Mouse (Mus musculus) Muller cell, postnatal 12 days (primary cell): ENCODE data around the gene Wdr5.
A peak's percentile ranks its signal among the peaks of the same experiment; 100 is the strongest.

ENCODE experiments used
- DNase-seq: peaks from one replicate; pipeline ENCODE4 v3.0.0-alpha.2; 2015; ENCODE audit errors: inconsistent ontology term

Gene Wdr5

GRCm38 (mm10) chr2:27548664-27549369 is 33.9 kb downstream of the Wdr5 start:
- no peak for DNase-seq

DNA sequence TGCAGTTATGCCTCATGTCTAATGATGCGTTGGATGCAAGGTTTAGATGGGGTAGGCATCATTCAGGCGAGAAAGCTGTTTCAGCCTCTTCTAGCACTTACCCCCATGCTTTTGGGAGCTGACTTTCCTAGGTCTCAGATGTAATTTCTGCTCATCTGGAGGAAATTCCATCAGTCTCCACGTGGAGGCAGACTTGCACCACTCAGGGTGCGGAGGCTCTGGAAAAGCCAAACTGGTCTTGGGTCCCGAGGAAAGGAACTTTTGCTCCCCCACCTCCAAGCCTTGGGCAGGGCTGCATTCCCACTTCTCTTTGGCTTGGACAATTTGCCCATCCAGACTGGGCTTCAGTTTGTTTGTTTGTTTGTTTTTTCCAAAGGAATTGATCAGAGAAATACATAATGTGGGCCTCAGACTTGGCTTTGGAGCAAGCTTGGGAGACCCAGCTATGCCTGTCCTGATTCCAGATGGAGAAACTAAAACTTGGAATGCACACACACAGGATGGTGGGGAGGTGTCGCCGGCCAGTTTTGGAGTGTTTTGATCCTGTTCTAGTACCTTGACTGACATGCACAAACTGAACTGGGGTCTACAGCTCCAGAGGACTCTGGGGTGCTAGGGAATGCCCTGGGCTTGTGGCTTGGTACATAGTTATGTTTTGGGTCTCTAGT is 37.8 kb downstream of the Wdr5 start:
- peak; percentile 64 for DNase-seq

DNA sequence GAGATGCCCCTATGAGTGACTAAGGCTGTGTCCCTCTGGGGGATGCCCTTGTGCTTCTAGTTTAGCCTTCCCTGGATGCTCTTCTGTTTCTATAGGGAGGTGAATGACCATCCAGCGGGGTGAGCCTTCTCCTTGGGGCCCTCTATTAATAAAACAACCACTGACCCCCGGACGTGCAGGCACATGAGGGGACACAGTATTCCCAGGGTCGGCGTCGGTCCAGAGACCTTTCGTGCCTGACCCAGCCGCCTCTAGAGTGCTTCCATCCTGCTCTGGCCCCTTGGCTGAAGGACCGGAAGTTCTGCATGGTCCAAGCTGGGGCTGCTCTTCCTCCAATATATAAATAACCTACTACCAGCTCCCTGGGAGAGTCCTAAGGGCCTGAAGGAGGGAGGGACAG is 39.4 kb downstream of the Wdr5 start:
- DNase-seq: no peak

DNA sequence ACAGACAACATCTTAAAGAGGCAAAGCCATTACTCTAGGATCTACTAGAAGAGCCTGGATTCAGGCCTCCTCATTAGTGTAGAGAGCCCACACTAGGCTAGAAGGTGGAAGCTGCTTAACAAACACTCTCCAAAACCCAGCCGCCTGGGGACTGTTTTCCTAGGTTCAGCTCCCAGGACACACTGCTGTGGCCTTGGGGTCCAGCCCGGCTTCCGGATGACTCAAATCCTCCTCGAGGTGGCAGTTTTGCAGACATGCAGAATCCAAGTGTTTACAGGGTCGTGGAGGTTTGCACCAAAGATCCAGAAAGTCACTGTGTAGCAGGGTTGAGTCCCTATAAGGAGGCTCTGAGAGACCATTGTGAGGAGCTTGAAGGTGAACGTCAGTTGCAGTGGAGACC is 42.0 kb downstream of the Wdr5 start:
- no peak for DNase-seq

DNA sequence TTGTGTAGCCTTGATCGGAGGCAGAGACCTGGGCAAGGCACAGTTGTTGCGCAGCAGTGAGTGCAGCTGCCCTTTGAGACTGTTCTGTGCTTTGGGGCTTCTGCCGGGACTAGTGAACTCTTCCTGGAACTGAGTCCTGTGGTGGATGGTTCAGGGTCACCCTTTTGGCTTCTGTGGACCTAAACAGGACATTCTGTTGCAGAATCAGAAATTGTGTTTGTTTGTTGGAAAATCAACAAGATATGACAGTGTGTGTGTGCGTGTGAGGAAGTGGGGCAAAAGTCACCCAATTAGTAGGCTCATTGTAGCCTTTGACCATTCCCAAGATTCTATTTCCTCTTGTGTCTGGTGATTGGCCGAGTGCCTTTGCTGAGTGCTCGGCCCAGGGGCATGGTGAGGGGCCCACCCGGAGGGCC is 45.8 kb downstream of the Wdr5 start:
- no peak for DNase-seq

DNA sequence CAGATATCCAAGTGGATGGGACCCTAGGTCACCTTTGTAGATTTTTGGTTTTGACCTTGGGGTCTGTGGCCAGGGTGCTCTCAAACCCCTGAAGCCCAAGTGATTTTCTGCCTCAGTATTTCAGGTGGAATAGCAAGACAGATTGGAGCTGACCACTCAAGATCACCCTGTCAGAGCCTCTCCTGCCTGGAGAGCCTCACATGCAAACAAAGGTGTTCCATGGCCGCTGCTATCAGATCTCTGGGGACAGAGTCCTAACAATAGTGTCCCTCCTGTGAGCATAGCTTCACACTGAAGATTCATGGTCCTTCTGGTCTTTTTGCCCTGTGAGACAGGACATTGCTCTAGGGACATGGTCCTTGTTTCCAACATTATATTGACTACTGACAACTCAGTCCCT is 46.2 kb downstream of the Wdr5 start:
- no peak for DNase-seq

- DNase-seq: no peak
These were observed 46.9 kb downstream of the Wdr5 start for GRCm38 (mm10) chr2:27561829-27562228.

- no peak for DNase-seq
These were observed 48.7 kb downstream of the Wdr5 start for GRCm38 (mm10) chr2:27563641-27564148.

- DNase-seq: no peak
These were observed 49.7 kb downstream of the Wdr5 start for GRCm38 (mm10) chr2:27564694-27565093.

- DNase-seq: no peak
These were observed 50.6 kb downstream of the Wdr5 start for GRCm38 (mm10) chr2:27565316-27566103.

- no peak for DNase-seq
These were observed 55.9 kb downstream of the Wdr5 start for GRCm38 (mm10) chr2:27570856-27571255.

DNA sequence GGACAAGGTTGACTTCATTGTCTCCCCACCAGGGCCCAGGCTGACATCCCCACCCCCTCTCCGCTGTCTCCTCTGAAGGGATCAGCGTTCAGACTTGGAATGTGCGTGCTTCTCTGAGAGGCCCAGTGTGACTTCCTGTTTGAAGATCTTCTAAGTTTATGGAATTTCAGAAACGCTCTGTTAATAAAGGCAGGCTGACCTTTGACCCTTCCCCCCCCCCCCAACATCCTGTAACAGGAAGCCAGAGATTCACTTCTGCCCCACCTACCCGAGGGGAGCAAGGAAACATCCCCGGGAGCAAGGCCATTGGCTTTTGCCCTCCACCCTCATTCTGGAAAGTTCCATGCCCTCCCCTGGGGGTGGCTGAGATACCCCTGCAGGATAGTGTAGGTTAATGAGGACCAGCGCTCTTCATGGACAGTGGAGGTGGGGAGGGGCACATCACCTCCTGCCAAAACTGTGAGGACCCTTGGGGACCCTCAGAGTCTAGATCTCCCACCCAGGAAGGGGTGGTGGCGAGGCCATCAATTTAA is 57.4 kb downstream of the Wdr5 start:
- DNase-seq: peak; percentile 7

GRCm38 (mm10) chr2:27572928-27573627 is 58.1 kb downstream of the Wdr5 start:
- peak; percentile 89 for DNase-seq

- DNase-seq: no peak
These were observed 58.6 kb downstream of the Wdr5 start for GRCm38 (mm10) chr2:27573628-27573966.

DNA sequence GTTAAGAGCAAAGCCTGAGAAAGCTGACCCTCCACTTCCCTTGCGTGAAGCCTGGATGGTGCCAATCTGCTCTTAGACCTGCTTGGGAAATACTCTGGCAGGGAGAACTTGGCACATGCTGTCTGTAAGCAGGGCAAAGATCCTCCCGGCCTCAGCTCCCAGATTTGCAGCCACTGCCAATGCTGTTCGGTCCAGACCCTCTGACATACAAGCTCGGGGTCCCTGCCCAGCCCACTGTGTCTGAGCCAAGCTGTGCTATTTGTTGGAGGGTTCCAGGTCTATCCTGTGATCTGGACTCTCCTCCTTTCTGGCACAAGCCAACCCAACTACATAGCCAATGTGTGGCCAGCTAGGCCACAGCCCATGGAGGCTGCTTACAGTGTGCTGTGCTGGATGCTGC is 61.5 kb downstream of the Wdr5 start:
- no peak for DNase-seq

DNA sequence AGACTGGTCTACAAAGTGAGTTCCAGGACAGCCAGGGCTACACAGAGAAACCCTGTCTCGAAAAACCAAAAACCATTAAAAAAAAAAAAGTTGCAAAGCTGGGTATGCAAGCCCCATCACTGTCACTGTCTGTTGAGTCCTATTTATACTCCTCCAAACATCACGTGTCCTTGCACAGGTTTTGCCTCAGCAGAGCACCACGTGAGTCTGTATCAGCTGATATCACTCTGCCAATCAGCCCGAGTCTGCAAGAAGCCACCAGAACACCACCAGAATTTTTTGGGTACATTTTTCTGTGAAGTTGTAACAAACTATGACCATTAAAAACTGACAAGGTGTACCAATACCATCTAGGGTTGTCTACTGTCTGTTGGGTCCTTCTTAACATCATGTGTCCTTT is 63.6 kb downstream of the Wdr5 start:
- DNase-seq: no peak

DNA sequence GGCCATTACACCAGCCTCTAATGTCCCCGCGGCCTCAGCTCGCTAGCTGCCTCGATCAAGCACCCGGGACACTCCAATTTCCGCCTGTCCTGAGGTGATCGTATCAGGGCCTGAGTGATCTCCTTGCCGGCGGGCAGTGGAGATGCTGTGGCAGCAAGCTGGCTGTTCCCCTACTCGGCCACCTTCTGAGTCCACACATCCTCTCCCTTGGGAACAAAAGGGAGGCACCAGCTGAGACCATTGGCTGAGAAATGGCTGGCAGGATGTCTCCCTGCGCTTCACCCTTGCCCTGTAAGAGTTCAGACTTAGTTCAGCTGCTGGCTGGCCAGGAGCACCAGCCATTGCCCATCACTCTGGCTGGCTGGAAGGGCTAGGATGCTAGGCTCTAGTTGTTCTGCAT is 67.2 kb downstream of the Wdr5 start:
- no peak for DNase-seq

DNA sequence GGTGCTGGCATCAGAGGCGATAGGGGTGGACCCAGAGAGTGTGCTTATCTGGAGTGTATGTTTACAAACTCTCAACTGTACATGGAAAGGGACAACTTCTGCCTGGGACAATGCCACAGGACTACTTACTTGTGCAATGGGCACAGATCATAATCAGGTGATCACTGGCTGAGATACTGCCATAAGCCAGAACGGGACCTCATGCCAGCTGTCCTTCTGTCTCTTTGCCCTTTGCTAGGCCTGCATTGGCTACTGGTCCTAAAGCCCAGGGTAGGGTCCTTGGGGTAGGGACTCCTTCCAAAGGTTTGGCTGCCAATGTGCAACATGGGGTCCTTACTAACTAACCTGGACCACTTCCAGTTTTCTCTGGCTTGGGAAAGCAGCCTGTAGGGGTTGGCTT is 68.1 kb downstream of the Wdr5 start:
- no peak for DNase-seq

GRCm38 (mm10) chr2:27584546-27584945 is 69.6 kb downstream of the Wdr5 start:
- no peak for DNase-seq
